Mouse (Mus musculus): ENCODE data around the gene Pakap.

The Pakap gene

DNA sequence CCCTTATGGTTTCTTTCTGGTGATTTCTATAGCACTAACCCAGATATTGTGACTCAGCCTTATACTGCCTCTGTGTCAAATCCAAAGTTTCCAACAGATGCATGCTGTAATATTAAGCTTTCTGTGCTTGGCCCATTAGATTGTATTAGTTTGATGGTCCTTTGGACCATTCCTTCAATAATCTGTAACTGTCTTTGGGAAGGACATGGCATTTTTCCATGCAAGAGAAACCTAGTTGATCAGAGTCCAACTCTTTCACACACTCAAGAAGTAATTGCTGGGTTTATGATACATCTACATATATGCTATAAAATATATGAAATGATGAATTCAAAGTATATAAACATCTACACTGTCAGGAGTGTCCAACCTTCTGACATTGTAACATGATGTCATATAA, 147.9 kb downstream of the Pakap start:
- DNase-seq (ENCODE audit: low spot score in 2 of 2) = no peak

DNA sequence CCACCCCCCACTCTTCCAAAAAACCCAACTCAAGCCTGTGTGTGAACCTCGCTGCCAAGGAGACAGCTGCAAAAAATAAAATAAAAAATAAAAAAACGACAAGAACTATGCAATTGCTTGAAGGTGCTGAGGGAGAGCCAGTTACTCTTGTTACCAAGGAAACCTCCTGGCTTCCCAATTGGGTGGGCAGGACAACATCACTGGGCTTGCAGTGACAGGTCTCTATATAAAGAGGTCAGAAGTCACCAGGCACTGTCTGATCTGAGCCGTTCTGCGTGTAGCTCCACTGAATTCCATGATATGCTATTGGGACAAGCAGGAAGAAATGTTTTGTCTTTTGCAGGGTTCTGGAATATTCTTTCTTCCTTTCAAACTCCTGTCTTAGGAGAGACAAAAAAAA, 148.8 kb downstream of the Pakap start:
- DNase-seq (ENCODE audit: low spot score in 2 of 2) = no peak

GRCm38 (mm10) chr4:57717354-57717753, 149.4 kb downstream of the Pakap start, which contains the start of gene Akap2:
Gene Akap2, plus strand, starts transcription at chr4:57717657.
- no peak for DNase-seq (ENCODE audit: low spot score in 2 of 2)

GRCm38 (mm10) chr4:57719370-57719769, 151.4 kb downstream of the Pakap start:
- DNase-seq (ENCODE audit: low spot score in 2 of 2) = no peak

DNA sequence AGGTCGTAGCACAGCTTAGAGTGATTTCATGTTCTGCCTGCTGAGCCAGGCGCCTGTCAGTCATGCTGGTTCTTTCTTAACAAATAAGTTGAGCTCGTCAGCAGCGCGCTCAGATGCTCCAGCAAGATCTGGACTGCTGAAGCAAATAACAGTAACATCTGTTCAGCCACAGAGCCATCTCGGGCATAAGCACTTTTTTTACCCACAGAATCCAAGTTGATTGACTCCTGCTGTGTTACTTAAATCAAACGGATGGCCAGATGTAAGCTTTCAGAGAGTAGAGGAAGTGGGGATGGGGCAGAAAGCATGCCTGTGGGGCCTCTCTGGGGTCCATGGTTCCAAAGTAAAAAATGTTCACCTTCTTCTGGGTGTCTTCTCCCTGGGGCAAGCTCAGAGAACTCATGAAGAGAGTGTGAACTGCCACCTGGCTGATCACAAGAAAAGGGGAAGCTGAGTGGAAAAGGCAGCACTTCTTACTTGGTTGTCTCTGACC, 152.9 kb downstream of the Pakap start:
- DNase-seq (ENCODE audit: low spot score in 2 of 2) = peak in 1 of 2 experiments; percentile 39

GRCm38 (mm10) chr4:57722296-57722695, 154.3 kb downstream of the Pakap start:
- DNase-seq (ENCODE audit: low spot score in 2 of 2) = no peak

GRCm38 (mm10) chr4:57723659-57724058, 155.7 kb downstream of the Pakap start:
- no peak for DNase-seq (ENCODE audit: low spot score in 2 of 2)

DNA sequence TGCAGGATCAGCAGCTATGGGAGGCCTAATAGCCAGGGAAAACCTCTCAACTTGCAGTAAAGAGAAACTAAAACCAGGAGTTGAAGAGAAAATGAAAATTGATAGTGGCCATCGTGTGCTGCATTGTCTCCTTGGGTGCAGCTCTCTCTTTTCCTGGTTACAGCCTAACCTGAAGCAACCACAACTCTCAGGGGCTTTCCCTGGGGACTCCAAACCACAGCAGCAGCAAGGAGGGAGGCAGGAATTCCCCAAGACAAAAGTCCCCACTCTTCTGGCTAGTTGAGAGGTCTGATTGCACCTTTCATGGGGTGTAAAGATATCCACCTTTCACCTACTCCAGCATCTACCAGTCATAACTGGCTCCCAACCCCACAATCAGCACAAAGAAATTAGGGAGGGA, 157.6 kb downstream of the Pakap start:
- DNase-seq (ENCODE audit: low spot score in 2 of 2) = peak; percentile 20 to 27

DNA sequence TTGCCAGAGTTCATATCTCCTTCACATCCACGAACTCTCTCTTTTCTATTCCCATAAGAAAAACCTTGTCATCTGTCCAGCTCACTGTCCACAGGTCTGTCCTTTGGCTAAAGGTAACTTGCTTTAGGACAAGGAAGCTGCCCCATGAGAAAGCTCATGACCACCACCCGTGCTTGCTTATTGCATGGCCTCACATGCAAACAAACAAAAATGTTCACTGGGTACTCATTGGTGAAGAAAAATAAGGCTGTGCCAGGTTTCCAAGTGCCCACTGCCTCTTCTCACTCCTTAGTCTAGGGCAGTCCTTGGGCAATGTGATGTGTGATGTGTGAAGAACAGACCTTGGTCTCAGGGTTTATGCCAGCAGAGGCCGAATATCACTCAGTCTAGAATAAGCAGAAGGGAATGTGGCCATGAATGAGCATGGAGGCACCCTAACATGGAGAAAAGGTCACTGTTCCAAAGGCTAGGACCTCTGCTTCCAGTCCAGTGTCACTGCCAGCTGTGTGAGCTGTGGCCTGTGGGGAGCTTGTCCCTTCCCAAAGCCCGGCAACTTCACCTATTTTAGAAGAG, 160.7 kb downstream of the Pakap start:
- no peak for DNase-seq (ENCODE audit: low spot score in 2 of 2)

GRCm38 (mm10) chr4:57730047-57730446, 162.1 kb downstream of the Pakap start:
- DNase-seq (ENCODE audit: low spot score in 2 of 2) = no peak

GRCm38 (mm10) chr4:57730801-57731598, 163.0 kb downstream of the Pakap start:
- DNase-seq (ENCODE audit: low spot score in 2 of 2) = peak; percentile 31 to 38

DNA sequence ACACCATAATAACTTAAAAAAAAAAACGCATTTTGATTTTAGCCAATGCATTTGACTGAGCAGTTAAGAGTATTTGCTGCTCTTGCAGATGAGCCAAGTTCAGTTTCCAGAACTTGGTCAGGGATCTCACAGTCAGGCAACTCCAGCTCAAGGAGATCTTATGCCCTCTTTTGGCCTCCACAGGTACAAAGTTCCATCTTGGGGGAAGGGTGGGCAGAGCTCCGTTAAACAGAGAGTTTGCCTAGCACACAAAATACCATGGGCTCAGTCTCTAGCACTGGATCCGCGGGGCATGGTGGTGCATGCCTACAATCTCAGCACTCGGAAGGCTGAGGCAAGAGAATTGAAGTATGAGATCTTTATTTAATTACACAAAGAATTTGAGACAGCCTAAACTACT, 164.4 kb downstream of the Pakap start:
- no peak for DNase-seq (ENCODE audit: low spot score in 2 of 2)

- DNase-seq (ENCODE audit: low spot score in 2 of 2) = no peak
Measured at GRCm38 (mm10) chr4:57733445-57733844, 165.5 kb downstream of the Pakap start.

- no peak for DNase-seq (ENCODE audit: low spot score in 2 of 2)
Measured at GRCm38 (mm10) chr4:57735426-57735825, 167.4 kb downstream of the Pakap start.

DNA sequence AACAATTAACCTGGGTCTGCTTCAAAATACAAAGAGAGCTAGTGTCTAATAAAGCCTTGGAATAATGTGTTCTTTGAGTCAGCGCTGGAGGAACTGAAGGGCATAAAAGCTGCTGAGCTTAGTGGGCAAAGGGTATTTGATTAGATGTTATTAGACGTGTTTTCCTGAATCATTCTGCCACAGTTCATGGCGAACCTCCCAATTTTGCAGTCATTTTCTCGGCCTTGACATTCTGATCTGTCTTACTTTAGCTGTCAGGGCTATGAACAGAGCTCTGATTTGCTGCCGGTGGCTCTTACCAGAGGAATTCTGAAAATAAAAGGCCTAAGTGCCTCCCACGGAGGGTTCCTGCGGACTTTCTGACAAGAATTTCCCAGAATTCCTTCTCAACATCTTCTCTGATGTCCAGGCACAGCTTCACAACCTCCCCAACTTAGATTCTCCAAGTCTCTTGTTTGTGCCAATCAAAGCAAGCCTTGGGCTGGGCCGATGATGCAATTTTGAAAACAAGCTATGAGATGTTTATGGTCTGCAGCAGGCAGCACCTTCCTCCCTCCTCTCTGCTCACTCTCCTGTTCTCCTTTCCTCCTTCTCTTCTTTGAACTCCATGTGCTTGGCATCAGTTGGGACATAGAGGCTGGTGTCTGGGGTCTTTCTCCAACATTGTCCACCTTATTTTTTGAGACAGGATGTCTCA, 171.0 kb downstream of the Pakap start:
- DNase-seq (ENCODE audit: low spot score in 2 of 2) = no peak

- no peak for DNase-seq (ENCODE audit: low spot score in 2 of 2)
Measured at GRCm38 (mm10) chr4:57743325-57743929, 175.4 kb downstream of the Pakap start.

GRCm38 (mm10) chr4:57750651-57751050, 182.7 kb downstream of the Pakap start:
- no peak for DNase-seq (ENCODE audit: low spot score in 2 of 2)

DNA sequence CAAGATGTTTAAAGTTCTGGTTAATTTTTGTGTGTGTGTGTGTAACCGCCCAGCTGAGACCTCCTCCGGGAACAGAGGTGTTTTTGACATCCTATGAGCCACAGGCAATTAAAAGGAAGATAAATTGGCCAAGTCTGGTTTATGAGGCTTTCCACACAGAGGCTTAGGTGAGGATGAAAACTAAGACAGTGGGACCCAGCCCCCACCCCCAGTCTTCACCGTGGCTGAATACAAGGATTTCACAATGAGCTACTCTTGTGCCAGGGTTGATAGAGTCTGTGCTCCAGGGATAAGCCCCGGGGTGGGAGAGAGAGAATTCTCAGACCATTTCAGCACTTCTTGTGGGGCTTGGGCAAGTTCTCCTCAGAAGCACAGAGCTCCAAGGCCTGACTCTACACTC, 183.1 kb downstream of the Pakap start:
- DNase-seq (ENCODE audit: low spot score in 2 of 2) = no peak

GRCm38 (mm10) chr4:57751566-57751965, 183.6 kb downstream of the Pakap start:
- DNase-seq (ENCODE audit: low spot score in 2 of 2) = no peak

DNA sequence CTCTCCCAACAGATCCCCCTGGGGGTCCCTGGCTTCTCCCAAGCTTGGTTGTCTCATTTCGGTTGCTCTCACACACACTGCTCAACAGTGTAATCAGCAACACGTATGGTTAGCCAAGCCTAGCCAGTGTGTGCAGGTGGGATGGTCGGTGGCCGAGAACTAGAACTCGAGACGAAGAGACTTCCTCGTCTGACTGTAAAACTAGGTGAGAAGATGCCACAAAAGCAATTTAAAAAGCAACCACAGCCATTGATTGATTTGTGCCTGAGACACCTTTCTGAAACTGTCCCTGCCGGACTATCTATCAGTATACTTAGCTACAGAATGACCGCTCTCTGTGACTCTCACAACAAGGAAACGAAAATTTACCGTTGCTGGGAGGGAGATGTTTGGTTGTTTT, 187.1 kb downstream of the Pakap start:
- DNase-seq (ENCODE audit: low spot score in 2 of 2) = peak in 1 of 2 experiments; percentile 20

DNA sequence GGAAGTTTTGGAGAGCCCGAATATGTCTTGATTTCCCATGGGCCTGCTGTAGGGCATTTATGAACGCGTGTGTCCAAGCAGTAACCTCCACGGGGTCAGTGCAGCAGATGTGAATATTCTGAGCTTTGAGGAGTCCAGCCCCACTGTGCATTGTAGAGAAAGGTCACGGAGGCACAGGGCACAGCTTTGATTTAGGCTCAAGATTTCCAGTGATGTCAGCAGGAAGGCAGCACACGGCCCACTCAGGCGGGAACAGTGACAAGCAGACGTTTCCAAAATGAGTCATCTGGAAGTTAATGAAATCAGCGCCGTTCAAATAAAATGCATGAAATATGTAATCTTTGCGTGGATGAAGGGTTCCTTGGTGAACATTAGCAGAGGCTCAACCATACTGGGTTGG, 190.0 kb downstream of the Pakap start:
- no peak for DNase-seq (ENCODE audit: low spot score in 2 of 2)

GRCm38 (mm10) chr4:57762424-57762823, 194.4 kb downstream of the Pakap start:
- DNase-seq (ENCODE audit: low spot score in 2 of 2) = no peak

All from natural killer cell, adult 2 months (primary cell).